Mouse (Mus musculus) brain, adult 2 months (tissue): Measurements from ENCODE around the gene Hist1h4j.
"Not testable (repeated sequence)": the region's sequence is repeated elsewhere in the genome, so short reads cannot be mapped to it uniquely, and the experiment has no call there.

Source experiments
- DNase-seq: peaks from one replicate; pipeline ENCODE4 v3.0.0; 2011; ENCODE audit warnings: low read depth, low spot score

The Hist1h4j gene

DNA sequence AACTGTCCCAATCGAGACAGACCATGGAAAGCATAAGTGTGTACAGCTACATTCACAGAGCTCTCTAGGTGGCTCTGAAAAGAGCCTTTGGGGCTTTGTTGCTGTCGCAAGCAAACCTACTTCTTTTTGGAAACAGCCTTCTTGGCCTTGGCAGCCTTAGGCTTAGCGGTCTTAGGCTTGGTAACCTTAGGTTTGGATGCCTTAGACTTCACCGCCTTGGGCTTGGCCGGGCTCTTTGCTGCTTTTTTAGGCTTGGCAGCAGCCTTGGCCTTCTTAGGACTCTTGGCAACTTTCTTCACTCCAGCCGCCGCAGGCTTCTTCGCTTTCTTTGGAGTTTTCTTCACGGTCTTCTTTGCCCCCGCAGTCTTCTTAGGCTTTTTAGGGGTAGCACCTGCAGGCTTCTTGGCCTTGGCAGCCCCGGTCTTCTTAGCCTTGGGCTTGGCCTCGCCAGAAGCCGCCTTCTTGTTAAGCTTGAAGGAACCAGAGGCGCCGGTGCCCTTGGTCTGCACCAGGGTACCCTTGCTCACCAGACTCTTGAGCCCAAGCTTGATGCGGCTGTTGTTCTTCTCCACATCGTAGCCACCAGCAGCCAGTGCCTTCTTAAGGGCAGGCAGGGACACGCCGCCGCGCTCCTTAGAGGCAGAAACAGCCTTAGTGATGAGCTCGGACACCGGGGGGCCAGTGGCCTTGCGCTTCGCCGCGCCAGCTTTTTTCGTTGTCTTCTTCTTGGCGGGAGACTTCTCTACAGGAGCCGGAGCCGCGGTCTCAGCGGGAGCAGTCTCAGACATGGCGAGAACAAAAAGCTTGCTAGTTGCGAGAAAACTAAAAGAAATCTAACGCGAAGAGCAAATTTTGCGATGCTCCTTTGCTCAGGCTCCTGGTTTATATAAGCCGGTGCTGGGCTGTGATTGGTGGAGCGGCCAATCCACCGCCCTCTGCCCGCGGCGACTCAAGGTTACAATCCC, 45.2 kb downstream of the Hist1h4j start, which contains the start of gene Hist1h1b:
TSS of gene Hist1h1b (minus strand) at position 859 of the 965 bp plus-strand sequence.
- DNase-seq = peak; percentile 89

DNA sequence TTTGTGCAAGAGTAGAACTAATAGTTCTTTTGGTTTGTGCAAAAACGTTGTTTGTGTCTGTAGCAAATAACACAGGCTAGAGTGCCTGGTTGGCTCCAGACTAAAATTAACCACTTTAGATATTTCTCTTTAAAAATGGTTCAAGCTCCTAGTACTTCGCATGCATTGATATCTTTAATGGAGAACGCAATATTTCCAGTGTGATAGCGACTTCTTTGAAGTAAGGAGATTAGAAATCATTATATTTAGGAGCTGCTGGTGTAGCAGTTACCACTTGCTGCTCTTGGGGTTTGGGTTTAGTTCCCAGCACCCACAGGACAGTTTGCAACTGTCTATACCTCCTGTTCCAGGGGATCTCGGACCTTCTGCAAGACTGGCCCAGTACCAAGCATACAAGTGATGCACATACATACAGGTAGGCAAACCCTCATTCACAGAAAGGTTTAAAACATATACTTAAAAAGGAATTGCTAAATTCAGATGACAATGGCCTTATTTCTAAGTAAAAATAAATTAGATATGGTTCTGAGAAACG, 46.2 kb downstream of the Hist1h4j start:
- no peak for DNase-seq

DNA sequence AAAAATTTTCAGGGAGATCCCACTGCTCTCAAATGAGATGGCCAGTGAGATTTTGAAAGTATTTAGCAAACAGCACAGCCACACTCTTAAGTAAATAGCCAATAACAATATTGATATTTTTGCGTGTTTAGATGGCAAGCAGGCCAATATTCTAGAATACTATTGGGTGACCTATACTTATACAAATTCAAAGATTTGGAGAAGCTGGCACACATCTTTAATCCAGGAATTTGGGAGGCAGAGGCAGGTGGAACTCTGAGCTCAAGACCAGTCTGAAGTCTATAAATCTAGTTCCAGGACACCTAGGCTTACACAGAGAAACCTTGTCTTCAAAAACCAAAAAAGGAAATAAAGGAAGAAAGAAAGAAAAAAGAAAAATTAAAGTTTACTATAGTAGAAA, 46.8 kb downstream of the Hist1h4j start:
- no peak for DNase-seq

DNA sequence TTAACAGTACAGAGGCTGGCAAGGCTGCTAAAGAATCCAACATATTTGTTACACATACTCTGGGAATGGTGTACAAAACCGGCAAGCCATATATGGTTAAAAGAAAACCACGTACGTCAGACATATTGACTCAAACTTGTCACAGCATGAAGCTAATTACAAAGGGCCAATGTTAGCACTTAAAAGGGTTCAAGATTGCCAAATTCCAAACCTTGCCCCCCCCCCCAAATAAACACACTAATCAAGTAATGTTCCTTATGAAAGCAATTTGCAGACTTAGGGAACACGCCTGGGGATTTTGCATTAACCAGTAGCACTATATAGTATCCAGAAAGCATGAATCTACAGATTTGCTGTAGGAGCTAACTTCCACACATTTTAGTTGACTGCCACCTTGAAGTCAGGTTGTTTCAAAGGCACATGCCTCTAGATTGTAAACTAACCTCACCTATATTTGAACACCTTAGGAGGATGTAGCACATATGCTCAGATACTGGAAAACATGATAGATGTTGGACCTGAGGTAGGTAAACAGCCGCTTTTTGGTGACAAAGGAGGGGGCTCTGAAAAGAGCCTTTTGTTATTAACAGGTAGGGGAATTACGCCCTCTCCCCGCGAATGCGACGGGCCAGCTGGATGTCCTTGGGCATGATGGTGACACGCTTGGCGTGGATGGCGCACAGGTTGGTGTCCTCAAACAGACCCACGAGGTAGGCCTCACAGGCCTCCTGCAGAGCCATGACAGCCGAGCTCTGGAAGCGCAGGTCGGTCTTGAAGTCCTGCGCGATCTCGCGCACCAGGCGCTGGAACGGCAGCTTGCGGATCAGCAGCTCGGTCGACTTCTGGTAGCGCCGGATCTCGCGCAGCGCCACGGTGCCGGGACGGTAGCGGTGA, 47.7 kb downstream of the Hist1h4j start:
- DNase-seq = not testable (repeated sequence)

DNA sequence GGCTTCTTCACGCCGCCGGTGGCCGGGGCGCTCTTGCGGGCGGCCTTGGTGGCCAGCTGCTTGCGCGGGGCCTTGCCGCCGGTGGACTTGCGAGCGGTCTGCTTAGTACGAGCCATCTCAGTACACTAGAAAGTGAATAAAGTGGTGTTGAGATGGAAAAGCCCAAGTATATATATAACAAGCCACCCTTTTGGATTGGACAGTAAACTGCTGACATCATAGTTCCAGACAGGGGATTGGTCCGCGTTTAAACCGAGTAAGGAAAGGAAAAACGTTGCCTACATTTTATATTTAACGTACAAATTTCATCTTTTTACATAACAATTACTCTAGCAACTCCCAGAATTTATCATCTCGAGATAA, 48.4 kb downstream of the Hist1h4j start, which contains the start of gene Hist1h3i:
TSS of gene Hist1h3i (minus strand) at position 116 of the 363 bp plus-strand sequence.
- peak; percentile 96 for DNase-seq

DNA sequence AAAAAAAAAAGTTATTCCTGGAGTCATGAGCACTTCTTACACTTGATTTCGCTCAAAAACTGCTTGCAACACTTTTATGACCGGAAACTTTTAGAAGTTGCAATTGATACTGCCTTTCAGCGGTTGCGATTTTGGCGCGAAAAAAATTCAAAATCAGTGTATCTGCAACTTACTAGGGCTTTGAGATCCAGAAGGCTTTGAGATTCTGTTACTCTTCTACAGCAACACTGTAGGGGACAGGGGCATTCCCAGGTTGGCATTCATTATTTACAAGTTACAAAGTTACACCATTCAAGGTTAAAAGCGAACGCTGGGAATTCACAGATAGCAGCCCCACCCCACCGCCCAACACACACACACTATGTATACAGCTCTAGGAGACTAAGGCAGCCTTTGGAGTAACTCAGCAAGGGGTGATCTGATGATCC, 48.9 kb downstream of the Hist1h4j start:
- peak; percentile 62 for DNase-seq

DNA sequence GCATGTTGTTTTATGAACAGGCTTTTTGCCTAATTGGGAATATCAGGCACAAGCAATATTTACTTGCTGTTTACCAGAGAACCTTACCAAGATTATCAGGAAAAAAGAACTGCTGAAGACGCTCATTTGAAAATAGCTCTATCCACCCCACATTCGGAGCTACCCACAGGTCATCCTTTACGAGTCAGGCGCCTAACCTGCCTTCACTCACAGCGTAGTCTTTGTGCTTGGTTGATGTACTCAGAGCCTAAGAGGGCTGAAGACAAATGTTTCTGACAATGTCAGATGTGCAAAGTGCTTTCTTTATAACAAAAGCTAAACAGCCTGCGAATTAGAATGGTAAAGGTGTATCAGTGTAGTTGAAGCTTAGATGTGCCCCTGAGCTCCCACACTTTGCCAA, 49.4 kb downstream of the Hist1h4j start:
- DNase-seq = no peak
